Mouse (Mus musculus) embryonic facial prominence, embryonic 10.5 days (tissue): Measurements from ENCODE around the gene Olfr279. TPM values are rescaled to one million over a fixed set of nuclear protein-coding genes. Genes with fewer than 3 reads are reported as not detected.
"Not testable (repeated sequence)": the region's sequence is repeated elsewhere in the genome, so short reads cannot be mapped to it uniquely, and the experiment has no call there.

ENCODE experiments used
- DNase-seq: peaks from one replicate; pipeline ENCODE4 v3.0.0-alpha.2; 2017; ENCODE audit warnings: low spot score
- H3K27ac ChIP-seq: fragments of 300-500 bp; sonication (generic); replicated peaks from 2 replicates; pipeline ENCODE4 v1.5.1; 2016; ENCODE audit warnings: mild to moderate bottlenecking
- H3K27me3 ChIP-seq: fragments of 300-500 bp; sonication (generic); replicated peaks from 2 replicates; pipeline ENCODE4 v1.6.1; 2016; ENCODE audit warnings: low read depth, mild to moderate bottlenecking; ENCODE audit not compliant: poor library complexity, severe bottlenecking
- H3K36me3 ChIP-seq: fragments of 300-500 bp; sonication (generic); replicated peaks from 2 replicates; pipeline ENCODE4 v1.6.1; 2016; ENCODE audit warnings: mild to moderate bottlenecking, moderate library complexity
- H3K4me1 ChIP-seq: fragments of 300-500 bp; sonication (generic); 2 replicates; pipeline ENCODE4 v1.6.1; 2016
- H3K4me3 ChIP-seq: fragments of 300-500 bp; sonication (generic); 2 replicates; pipeline ENCODE4 v1.5.1; 2016; ENCODE audit warnings: mild to moderate bottlenecking, moderate library complexity
- H3K9me3 ChIP-seq: fragments of 300-500 bp; sonication (generic); 2 replicates; pipeline ENCODE4 v1.6.1; 2016; ENCODE audit warnings: mild to moderate bottlenecking
- WGBS: fragments of 180-500 bp; shearing (Covaris S2); methylation state at CpG from one replicate; pipeline ENCODE4 v1.1.7; 2016; 5-methylcytosine and 5-hydroxymethylcytosine counted together
- polyA plus RNA-seq: library from polyadenylated mRNA; unstranded; fragments of >200 nt; fragmentation: Nextera tagmentation; extraction: Ambion mirVana; gene quantifications from 2 replicates; pipeline ENCODE4 v1.2.1, GENCODE M21; 2016

Olfr279 gene
- polyA plus RNA-seq, 1 experiment from 2014 or later, result not detected

DNA sequence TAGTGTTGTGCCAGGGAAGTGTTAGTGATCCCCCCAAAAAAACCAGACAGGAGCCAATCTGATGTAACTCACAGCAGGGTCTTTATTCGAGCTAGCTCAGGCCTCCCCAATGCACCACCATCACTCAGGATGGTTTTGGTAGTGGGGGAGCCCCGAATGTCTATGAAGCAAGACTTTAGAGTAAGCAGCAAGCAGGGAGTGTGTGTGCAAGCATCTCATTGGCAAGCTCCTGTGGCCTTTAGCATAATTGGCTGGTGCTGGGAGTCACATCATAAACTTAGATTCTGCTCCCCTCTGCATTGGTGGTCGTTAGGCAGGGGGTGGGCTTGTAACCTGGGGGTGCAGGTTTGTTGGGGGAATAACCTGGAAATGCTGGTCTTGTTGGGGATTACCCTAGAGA is 21.5 kb downstream of the Olfr279 start:
- H3K9me3 ChIP-seq, H3K4me3 ChIP-seq, H3K27me3 ChIP-seq, DNase-seq, H3K27ac ChIP-seq: not testable (repeated sequence)
- H3K4me1 ChIP-seq, result peaks cover 19% of the 10 kb centered on the region
- H3K36me3 ChIP-seq, result peaks cover 30% of the 10 kb centered on the region
- 75% methylated on average over 3 of the region's 3 CpGs for WGBS

DNA sequence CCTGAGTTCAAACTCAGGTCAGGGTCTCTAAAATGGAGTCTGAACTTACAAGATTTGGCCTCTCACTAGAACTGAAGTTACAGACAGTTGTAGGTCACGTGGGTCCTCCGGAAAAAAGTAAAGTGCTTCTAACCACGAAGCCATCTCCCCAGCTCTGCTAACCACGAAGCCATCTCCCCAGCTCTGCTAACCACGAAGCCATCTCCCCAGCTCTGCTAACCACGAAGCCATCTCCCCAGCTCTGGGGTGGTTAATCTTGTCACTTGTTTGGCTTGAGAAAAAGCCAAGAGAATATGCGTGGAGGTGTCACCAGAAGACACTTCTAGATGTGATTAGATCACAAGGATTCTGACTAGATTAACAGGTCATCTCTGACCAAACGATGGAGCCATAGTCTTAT is 21.9 kb downstream of the Olfr279 start:
- no peak overlapping the region for H3K27ac ChIP-seq
- 83% methylated on average over 8 of the region's 8 CpGs for WGBS
- no peaks in the 10 kb centered on the region for H3K27me3 ChIP-seq
- H3K4me1 ChIP-seq, result peaks cover 19% of the 10 kb centered on the region
- no peak overlapping the region for H3K4me3 ChIP-seq
- H3K9me3 ChIP-seq, result no peaks in the 10 kb centered on the region
- DNase-seq, result no peak
- H3K36me3 ChIP-seq, result peaks cover 30% of the 10 kb centered on the region

DNA sequence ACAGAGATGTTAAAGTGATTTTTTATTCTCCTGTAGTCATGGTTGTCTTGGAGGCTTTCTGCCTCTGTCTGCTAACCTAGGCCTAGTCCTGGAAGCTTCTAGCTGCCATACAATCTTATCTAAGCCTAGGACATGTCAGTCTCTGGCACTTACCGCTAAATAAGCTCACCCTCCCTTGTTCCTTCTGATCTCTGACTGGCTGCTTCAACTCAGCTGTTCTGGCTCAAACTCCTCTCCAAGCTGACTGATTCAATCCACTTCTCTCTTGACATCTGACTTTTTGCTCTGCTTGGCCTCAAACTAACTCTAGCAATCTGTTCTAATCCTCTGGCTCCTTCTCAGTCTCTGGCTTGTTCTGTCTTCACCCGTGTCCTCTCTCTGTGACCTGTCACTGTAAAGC is 22.6 kb downstream of the Olfr279 start:
- WGBS, result 86% methylated on average over 2 of the region's 2 CpGs
- not testable (repeated sequence) for DNase-seq, H3K27ac ChIP-seq, H3K9me3 ChIP-seq, H3K4me3 ChIP-seq, H3K27me3 ChIP-seq
- Histone ChIP-seq H3K4me1 (peaks cover 19% of the 10 kb centered on the region), H3K36me3 (peaks cover 36% of the 10 kb centered on the region)

DNA sequence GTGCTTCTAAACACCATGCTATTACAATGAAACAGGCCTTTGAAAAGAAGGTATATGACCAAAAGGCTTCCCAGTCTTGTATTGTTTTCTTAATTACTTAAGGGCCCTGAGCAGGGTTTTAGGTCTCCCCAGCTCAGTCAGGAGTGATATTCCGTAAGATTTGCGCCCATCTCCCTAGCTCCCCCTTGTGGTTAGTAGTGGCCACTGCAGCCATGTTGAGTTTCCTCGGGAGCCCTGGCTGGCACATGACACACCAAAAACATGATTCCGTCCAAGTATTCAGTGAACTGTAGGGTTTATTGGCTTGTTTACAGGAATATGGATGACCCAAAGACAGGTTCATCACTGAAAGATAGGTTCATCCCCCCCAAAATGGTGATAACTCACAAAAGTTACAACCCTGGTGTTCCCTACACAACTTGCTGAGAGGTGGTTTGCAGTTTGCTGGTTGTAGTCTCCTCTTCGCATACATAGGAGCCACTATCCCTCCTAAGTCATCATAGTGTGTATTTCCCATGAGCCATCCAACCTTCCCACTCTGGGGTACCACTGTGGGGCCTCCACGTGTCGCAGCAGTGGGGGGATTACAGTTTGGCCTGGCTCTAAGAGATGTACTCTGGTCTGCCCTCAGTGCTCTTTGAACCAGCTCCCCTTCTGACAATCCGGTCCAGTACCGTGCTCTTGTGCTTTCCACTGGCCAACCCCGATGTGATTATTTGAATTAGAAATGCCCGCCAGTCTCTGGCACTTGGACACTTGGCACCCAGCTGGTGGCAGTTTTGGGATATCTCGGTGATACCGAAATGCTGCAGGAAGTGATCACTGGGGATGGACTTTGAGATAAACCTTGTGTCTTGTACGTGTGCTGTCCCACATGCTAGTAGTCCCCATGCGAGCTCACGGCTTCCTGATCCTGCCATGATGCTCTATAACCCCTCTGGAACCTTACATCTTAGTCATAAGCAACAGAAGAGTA is 25.5 kb downstream of the Olfr279 start:
- peaks cover 64% of the 10 kb centered on the region for H3K36me3 ChIP-seq
- 73% methylated on average over 16 of the region's 16 CpGs for WGBS

DNA sequence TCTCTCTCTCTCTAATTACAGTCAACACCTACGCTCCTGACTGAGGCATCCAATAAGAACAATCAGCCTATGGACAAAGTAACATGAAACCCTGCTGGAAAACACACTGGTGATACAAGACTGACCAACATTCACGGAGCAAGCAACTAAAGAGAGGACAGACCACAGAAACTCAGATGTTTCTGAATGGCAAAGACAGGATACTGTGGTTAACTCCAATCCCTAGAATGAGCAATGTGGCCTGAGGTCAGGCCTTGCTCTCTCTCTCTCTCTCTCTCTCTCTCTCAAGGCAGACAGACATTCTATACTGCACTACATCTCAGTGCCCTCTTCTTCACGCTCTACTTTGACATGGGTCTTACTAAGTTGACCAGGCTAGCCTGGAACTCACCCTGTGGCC is 29.0 kb downstream of the Olfr279 start:
- H3K36me3 ChIP-seq, result peaks cover 93% of the 10 kb centered on the region
- WGBS, result 94% methylated on average over 3 of the region's 3 CpGs

More for the DNA sequence above, 25.5 kb downstream of the Olfr279 start:
- peak; percentile 67 for DNase-seq
- H3K4me3 ChIP-seq, result no peak overlapping the region
- no peaks in the 10 kb centered on the region for H3K27me3 ChIP-seq
- no peak overlapping the region for H3K27ac ChIP-seq
- peaks cover 7% of the 10 kb centered on the region for H3K4me1 ChIP-seq
- no peaks in the 10 kb centered on the region for H3K9me3 ChIP-seq

DNA sequence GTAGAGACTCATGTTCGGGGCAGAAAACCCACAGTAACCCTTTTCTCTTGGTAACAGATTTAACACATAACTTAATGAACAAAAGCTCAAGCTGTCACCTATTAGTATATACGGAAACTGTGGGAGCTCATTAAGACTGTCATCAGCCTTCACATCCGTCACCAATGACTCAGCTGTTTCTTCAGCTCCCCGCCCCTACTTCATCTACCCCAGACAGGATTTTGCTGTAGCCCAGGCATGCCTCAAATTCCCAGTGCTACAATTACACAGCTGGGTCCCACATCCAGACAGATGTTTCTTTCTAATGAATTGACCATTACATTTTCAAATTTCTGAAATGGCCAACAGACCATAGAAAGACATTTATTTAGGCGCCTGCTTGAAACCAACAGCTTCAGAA is 33.9 kb downstream of the Olfr279 start:
- H3K4me1 ChIP-seq, result no peaks in the 10 kb centered on the region
- DNase-seq, result no peak
- H3K27me3 ChIP-seq, result no peaks in the 10 kb centered on the region
- peaks cover 100% of the 10 kb centered on the region for H3K36me3 ChIP-seq
- no peak overlapping the region for H3K4me3 ChIP-seq
- H3K27ac ChIP-seq, result no peak overlapping the region
- no peaks in the 10 kb centered on the region for H3K9me3 ChIP-seq
- WGBS, result 85% methylated on average over 5 of the region's 5 CpGs

More for the DNA sequence above, 29.0 kb downstream of the Olfr279 start:
- no peaks in the 10 kb centered on the region for H3K9me3 ChIP-seq
- H3K27me3 ChIP-seq, result no peaks in the 10 kb centered on the region
- no peak overlapping the region for H3K27ac ChIP-seq
- no peak for DNase-seq
- H3K4me3 ChIP-seq, result no peak overlapping the region
- H3K4me1 ChIP-seq, result no peaks in the 10 kb centered on the region

DNA sequence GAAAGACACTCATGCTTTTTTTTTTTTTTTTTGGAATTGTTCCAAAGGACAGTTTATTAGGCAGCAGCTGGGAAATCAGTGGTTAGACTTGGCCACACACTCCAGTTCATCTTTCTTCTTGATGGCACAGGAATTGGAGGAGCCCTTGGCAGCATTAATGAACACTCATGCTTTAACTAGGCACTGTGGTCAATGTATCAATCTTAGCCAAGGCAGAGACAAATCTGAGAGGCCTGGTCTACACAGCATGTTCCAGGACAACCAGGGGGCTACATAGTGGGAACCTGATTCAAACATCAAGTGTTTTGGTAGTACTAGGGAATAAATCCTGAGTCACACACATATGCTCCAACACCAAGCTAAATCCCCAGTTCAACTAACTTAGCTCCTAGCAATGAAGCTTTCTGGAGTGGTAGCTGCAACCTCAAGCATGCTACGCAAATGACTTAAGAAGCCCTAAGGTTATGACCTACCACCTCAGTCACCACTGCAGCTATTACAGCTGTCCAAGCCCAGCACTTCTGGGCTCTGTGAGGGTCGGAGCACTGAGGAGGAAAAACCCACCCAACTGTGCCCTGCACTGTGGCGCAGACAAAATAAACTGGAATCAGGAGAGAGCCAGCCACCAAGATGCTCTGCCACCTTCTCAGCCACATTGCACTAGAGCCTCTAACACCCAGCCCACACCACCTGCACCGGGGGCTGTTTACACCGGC is 35.0 kb downstream of the Olfr279 start:
- peaks cover 5% of the 10 kb centered on the region for H3K4me1 ChIP-seq
- DNase-seq, result no peak
- WGBS, result 91% methylated on average over 5 of the region's 5 CpGs
- no peaks in the 10 kb centered on the region for H3K9me3 ChIP-seq
- H3K27me3 ChIP-seq, result no peaks in the 10 kb centered on the region
- no peak overlapping the region for H3K27ac ChIP-seq
- peaks cover 100% of the 10 kb centered on the region for H3K36me3 ChIP-seq
- no peak overlapping the region for H3K4me3 ChIP-seq

DNA sequence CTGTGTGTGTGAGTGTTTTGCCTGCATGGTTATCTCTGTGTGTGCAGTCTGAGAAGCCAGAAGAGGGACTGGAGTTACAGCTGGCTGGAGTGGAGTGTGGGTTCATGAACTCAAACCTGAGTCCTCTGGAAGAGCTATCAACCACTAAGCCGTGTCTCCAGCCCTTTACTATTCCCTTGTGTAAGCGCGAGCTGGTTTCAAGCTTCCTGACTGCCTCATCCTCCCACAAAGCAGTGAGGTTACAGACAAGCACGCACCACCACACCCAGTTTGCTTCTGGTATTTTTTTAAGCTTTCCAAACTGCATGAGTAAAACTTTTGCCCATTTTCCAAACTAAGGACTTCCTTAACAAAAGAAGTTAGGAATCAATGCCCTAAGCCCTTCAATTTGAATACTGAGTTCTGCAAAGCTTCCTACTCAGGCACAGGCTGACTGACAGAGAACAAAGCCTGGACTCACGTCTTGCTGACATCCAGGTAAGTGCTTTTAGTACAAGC is 35.9 kb downstream of the Olfr279 start:
- WGBS, result 91% methylated on average over 5 of the region's 5 CpGs
- H3K27me3 ChIP-seq, result no peaks in the 10 kb centered on the region
- H3K4me1 ChIP-seq, result peaks cover 11% of the 10 kb centered on the region
- no peak for DNase-seq
- no peak overlapping the region for H3K27ac ChIP-seq
- H3K9me3 ChIP-seq, result no peaks in the 10 kb centered on the region
- H3K36me3 ChIP-seq, result peaks cover 96% of the 10 kb centered on the region
- H3K4me3 ChIP-seq, result no peak overlapping the region

DNA sequence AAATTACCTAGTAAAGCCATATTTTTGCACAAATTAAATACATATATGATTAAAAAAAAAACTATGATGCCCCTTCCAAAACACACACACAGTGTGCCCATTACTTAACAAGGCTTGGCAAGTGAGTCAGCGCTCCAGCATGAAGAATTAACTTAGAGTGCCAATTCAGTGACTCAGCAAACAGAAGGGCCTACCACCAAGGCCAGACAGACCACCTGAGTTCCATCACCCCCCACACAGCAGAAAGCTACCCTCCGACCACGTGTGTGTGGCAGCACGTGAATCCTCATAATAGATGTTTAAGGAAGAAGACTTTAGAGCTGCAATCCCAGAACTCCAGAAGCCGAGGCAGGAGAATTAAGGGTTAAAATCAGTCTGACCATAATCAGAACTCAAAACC is 40.1 kb downstream of the Olfr279 start:
- no peak for DNase-seq
- Histone ChIP-seq H3K36me3 (peaks cover 59% of the 10 kb centered on the region), H3K4me3 (peak overlapping the region; percentile 92), H3K9me3 (no peaks in the 10 kb centered on the region), H3K27ac (peak overlapping the region; percentile 99), H3K4me1 (peaks cover 14% of the 10 kb centered on the region), H3K27me3 (no peaks in the 10 kb centered on the region)
- 49% methylated on average over 5 of the region's 5 CpGs for WGBS

DNA sequence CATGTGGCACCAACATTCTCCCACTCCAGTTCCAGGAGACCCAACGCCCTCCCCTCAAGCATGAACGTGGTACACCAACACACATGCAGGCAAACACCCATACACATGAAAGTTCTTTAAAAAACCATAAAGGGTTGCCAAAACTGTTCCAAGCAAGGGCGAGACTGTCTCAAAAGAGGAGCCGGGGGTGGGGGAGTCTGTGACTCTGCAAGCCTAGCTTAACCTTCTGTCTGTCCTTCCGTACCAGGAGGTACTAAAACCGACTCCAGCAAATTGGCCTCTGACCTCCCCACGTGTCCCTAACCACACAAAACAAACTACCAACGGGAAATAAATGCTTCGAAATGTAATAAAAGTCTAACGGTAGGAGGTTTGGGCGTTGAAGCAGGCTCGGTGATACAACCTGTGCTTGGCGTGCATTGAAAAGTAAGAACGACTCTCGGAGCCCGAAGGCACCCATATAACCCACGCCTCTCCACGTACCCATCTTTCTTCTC is 40.9 kb downstream of the Olfr279 start:
- DNase-seq, result peak; percentile 27
- under 1% methylated on average over 18 of the region's 18 CpGs for WGBS
- H3K27ac ChIP-seq, result peak overlapping the region; percentile 99
- H3K4me1 ChIP-seq, result peaks cover 14% of the 10 kb centered on the region
- no peaks in the 10 kb centered on the region for H3K9me3 ChIP-seq
- H3K27me3 ChIP-seq, result no peaks in the 10 kb centered on the region
- peaks cover 55% of the 10 kb centered on the region for H3K36me3 ChIP-seq
- peak overlapping the region; percentile 92 for H3K4me3 ChIP-seq

DNA sequence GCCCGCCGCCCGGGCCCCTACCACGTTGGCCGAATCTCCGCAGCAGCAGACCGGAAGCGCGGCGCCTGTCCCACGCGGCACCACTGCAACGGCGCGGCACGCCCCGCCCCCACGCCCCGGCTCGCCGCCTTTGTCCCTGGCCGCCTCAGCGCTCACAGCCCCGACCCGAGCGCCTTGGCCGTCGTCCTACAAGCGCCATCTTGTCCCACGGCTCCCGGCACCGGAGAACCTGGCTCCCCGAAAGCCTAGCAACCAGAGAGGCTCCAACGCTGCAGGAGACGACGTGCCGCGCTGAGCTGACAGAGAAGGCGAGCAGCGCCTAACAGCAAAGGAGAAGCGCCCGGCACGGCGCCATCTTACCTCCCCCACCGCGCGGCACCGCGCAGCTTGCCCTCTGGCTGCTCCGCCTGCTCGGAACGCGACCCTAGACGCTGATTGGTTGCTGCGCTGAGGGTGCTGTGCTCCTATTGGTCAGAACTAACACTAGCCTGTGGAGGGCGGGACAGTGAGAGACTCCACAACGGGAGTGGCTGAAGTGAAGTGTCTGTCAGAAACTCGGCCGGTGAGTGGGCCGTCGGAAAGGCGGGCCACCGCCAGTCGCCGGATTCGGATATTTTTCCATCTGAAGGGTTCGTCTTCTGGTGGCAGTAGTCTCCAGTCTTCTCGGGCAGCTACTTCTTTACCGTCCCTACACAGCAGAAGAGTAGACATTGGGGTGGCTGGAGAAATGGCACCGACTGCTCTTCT is 41.9 kb downstream of the Olfr279 start, which contains the start of gene Kansl2:
Kansl2 (minus strand) TSS at position 384 of the 747 bp plus-strand sequence.
- Histone ChIP-seq H3K27ac (peak within 1 kb of the TSS; percentile 99), H3K36me3 (peaks cover 52% of the 10 kb centered on the region), H3K9me3 (no peaks in the 10 kb centered on the region), H3K27me3 (no peaks in the 10 kb centered on the region), H3K4me3 (peak within 1 kb of the TSS; percentile 92), H3K4me1 (peaks cover 14% of the 10 kb centered on the region)
- WGBS, result under 1% methylated on average over 70 of the region's 70 CpGs
- peak; percentile 98 for DNase-seq

DNA sequence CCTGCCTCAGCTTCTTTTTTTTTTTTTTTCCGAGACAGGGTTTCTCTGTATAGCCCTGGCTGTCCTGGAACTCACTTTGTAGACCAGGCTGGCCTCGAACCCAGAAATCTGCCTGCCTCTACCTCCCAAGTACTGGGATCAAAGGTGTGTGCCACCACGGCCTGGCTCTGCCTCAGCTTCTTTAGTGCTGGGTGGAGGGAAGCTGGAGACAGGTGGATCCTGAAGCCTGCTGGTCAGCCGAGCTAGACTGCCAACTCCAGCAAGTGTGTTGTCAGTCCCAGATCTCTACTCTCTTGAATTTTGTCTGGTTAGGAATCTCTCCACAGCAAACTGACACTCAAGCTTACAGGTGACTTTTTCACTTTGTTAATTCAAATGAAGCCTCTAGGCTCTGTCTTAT is 43.7 kb downstream of the Olfr279 start:
- peaks cover 52% of the 10 kb centered on the region for H3K36me3 ChIP-seq
- WGBS, result 83% methylated on average over 4 of the region's 4 CpGs
- no peak overlapping the region for H3K27ac ChIP-seq
- no peaks in the 10 kb centered on the region for H3K9me3 ChIP-seq
- H3K27me3 ChIP-seq, result no peaks in the 10 kb centered on the region
- no peak overlapping the region for H3K4me3 ChIP-seq
- H3K4me1 ChIP-seq, result peaks cover 14% of the 10 kb centered on the region
- DNase-seq, result no peak
